Mouse (Mus musculus): Measurements from ENCODE around the gene Abcb9.
A peak's percentile ranks its signal among the peaks of the same experiment; 100 is the strongest.

Gene Abcb9

GRCm38 (mm10) chr5:124093852-124094604, 1.6 kb downstream of the Abcb9 start:
- DNase-seq (ENCODE audit: low read depth, low spot score): no peak

GRCm38 (mm10) chr5:124093120-124093794, 2.3 kb downstream of the Abcb9 start:
- DNase-seq (ENCODE audit: low read depth, low spot score): no peak

- DNase-seq (ENCODE audit: low read depth, low spot score): peak; percentile 51
Measured at GRCm38 (mm10) chr5:124091951-124092406, 3.6 kb downstream of the Abcb9 start.

GRCm38 (mm10) chr5:124089868-124090267, 5.7 kb downstream of the Abcb9 start:
- no peak for DNase-seq (ENCODE audit: low read depth, low spot score)

- DNase-seq (ENCODE audit: low read depth, low spot score): no peak
Measured at GRCm38 (mm10) chr5:124086876-124087275, 8.7 kb downstream of the Abcb9 start.

GRCm38 (mm10) chr5:124085513-124085912, 10.1 kb downstream of the Abcb9 start:
- DNase-seq (ENCODE audit: low read depth, low spot score): no peak

GRCm38 (mm10) chr5:124084588-124085173, 10.9 kb downstream of the Abcb9 start:
- peak; percentile 76 for DNase-seq (ENCODE audit: low read depth, low spot score)

- DNase-seq (ENCODE audit: low read depth, low spot score): no peak
Measured at GRCm38 (mm10) chr5:124083850-124084587, 11.6 kb downstream of the Abcb9 start.

GRCm38 (mm10) chr5:124082941-124083688, 12.5 kb downstream of the Abcb9 start:
- DNase-seq (ENCODE audit: low read depth, low spot score): no peak

- no peak for DNase-seq (ENCODE audit: low read depth, low spot score)
Measured at GRCm38 (mm10) chr5:124082447-124082846, 13.2 kb downstream of the Abcb9 start.

GRCm38 (mm10) chr5:124079880-124080279, 15.7 kb downstream of the Abcb9 start:
- no peak for DNase-seq (ENCODE audit: low read depth, low spot score)

GRCm38 (mm10) chr5:124078794-124079416, 16.7 kb downstream of the Abcb9 start:
- DNase-seq (ENCODE audit: low read depth, low spot score): no peak

- DNase-seq (ENCODE audit: low read depth, low spot score): no peak
Measured at GRCm38 (mm10) chr5:124077856-124078460, 17.6 kb downstream of the Abcb9 start.

- no peak for DNase-seq (ENCODE audit: low read depth, low spot score)
Measured at GRCm38 (mm10) chr5:124077241-124077640, 18.4 kb downstream of the Abcb9 start.

- peak; percentile 80 for DNase-seq (ENCODE audit: low read depth, low spot score)
Measured at GRCm38 (mm10) chr5:124076559-124076958, 19.0 kb downstream of the Abcb9 start.

- no peak for DNase-seq (ENCODE audit: low read depth, low spot score)
Measured at GRCm38 (mm10) chr5:124075716-124076115, 19.9 kb downstream of the Abcb9 start.

- no peak for DNase-seq (ENCODE audit: low read depth, low spot score)
Measured at GRCm38 (mm10) chr5:124074845-124075307, 20.7 kb downstream of the Abcb9 start.

- no peak for DNase-seq (ENCODE audit: low read depth, low spot score)
Measured at GRCm38 (mm10) chr5:124073682-124074081, 21.9 kb downstream of the Abcb9 start.

- no peak for DNase-seq (ENCODE audit: low read depth, low spot score)
Measured at GRCm38 (mm10) chr5:124069657-124070056, 25.9 kb downstream of the Abcb9 start.
